Mouse (Mus musculus): ENCODE data around the gene Ccl27b. TPM values are rescaled to one million over a fixed set of nuclear protein-coding genes. Genes with fewer than 3 reads are reported as not detected.
"Not testable (repeated sequence)": the region's sequence is repeated elsewhere in the genome, so short reads cannot be mapped to it uniquely, and the experiment has no call there.

Ccl27b gene
- polyA plus RNA-seq, 1 experiment from 2014 or later = not detected

DNA sequence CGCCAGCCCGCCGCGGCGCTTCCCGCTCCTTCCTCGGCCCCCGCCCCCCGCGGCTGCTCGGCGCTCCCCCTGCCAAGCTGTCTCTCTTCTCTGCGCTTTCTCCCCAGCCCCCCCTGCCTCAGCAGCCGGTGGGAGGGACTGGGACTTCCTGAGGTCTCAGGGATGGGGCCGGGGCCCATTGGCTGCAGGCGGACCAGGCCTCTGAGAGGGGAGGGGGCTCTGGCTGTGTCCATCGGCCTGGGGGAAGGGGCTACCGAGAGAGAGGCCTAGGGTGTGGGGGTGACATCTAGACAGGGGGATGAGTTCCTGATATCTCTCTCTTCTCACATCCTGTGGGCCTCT, 27.1 kb downstream of the Ccl27b start:
- not testable (repeated sequence) for H3K9me3 ChIP-seq (ENCODE audit: control insufficient read depth, low read length); H3K27ac ChIP-seq (ENCODE audit: low read depth, low read length); H3K27me3 ChIP-seq (replicated peaks; ENCODE audit: control insufficient read depth, insufficient read depth, low read length); DNase-seq (ENCODE audit: low spot score); H3K4me1 ChIP-seq (replicated peaks; ENCODE audit: control insufficient read depth, insufficient read depth, low read length); H3K4me2 ChIP-seq; ATAC-seq (replicated peaks; ENCODE audit: low FRiP score); H3K4me3 ChIP-seq (ENCODE audit: low read depth, low read length); H3K9ac ChIP-seq (ENCODE audit: low read depth, low read length); H3K36me3 ChIP-seq (ENCODE audit: control insufficient read depth, insufficient read depth, low read length)
- no CpG with 5 or more reads among the region's 18 CpGs for WGBS

Other genes with a start within 250 kb of the Ccl27b start
- gene Gm21586, start 215.9 kb upstream of the Ccl27b start, polyA plus RNA-seq (2014; fragmentation: Nextera tagmentation; extraction: Ambion mirVana) = not detected in 2 replicates
- gene Gm2163, start 188.5 kb upstream of the Ccl27b start, polyA plus RNA-seq (2014; fragmentation: Nextera tagmentation; extraction: Ambion mirVana) = not detected in 2 replicates
- not detected in 2 replicates for gene Fam205a2, start 127.1 kb upstream of the Ccl27b start, polyA plus RNA-seq (2014; fragmentation: Nextera tagmentation; extraction: Ambion mirVana)
- gene Gm10591, start 43.1 kb upstream of the Ccl27b start, polyA plus RNA-seq (2014; fragmentation: Nextera tagmentation; extraction: Ambion mirVana) = not detected in 2 replicates
- gene Gm2564, start 25.5 kb upstream of the Ccl27b start, polyA plus RNA-seq (2014; fragmentation: Nextera tagmentation; extraction: Ambion mirVana) = not detected in 2 replicates
- not detected in 2 replicates for gene Il11ra2, start 6.6 kb downstream of the Ccl27b start, polyA plus RNA-seq (2014; fragmentation: Nextera tagmentation; extraction: Ambion mirVana)
- not detected in 2 replicates for gene 4930578G10Rik, start 80.3 kb downstream of the Ccl27b start, polyA plus RNA-seq (2014; fragmentation: Nextera tagmentation; extraction: Ambion mirVana)
- not detected in 2 replicates for gene Ccl19, start 101.3 kb downstream of the Ccl27b start, polyA plus RNA-seq (2014; fragmentation: Nextera tagmentation; extraction: Ambion mirVana)
- gene Ccl21a, start 118.7 kb downstream of the Ccl27b start, polyA plus RNA-seq (2014; fragmentation: Nextera tagmentation; extraction: Ambion mirVana) = 0.65 and 1.2 TPM in 2 replicates
- gene Fam205a1, start 198.6 kb downstream of the Ccl27b start, polyA plus RNA-seq (2014; fragmentation: Nextera tagmentation; extraction: Ambion mirVana) = 0.22 and 0.29 TPM in 2 replicates
- 0.11 and 0.18 TPM in 2 replicates for gene Gm12394, start 201.5 kb downstream of the Ccl27b start, polyA plus RNA-seq (2014; fragmentation: Nextera tagmentation; extraction: Ambion mirVana)
- gene Fam205c, start 219.0 kb downstream of the Ccl27b start, polyA plus RNA-seq (2014; fragmentation: Nextera tagmentation; extraction: Ambion mirVana) = 0.71 and 0.75 TPM in 2 replicates